Mouse (Mus musculus): ENCODE data around the gene Ugt2a3.
"Not testable (repeated sequence)": the region's sequence is repeated elsewhere in the genome, so short reads cannot be mapped to it uniquely, and the experiment has no call there.

Ugt2a3 gene

DNA sequence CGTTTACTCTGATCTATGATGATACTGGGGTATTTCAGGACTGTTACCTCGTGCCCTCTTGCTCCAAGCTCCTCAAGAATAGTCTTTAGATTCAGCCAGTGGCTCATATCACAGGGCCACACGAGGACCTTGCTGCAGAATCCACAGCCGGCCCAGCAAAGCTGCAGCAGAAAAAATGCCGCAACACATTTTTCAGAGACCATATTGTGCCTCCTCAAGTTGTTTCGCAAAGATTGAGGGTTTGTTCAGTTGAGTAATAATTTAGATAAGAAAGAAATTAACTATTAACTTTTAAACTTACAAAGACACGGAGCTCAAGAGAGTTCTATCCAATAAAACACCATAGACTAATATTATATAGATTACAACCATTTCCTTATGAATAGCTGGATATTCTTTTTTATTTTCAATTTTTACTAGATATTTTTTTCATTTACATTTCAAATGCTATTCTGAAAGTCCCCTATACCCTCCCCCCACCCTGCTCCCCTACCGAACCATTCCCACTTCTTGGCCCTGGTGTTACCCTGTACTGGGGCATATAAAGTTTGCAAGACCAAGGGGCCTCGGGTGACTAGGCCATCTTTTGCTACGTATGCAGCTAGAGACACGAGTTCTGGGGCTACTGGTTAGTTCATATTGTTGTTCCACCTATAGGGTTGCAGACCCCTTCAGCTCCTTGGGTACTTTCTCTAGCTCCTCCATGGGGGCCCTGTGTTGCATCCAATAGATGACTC lies at the start of gene Ugt2a3:
TSS of gene Ugt2a3 (minus strand) at position 235 of the 737 bp plus-strand sequence.
- no peak for DNase-seq (ENCODE audit: low spot score)

DNA sequence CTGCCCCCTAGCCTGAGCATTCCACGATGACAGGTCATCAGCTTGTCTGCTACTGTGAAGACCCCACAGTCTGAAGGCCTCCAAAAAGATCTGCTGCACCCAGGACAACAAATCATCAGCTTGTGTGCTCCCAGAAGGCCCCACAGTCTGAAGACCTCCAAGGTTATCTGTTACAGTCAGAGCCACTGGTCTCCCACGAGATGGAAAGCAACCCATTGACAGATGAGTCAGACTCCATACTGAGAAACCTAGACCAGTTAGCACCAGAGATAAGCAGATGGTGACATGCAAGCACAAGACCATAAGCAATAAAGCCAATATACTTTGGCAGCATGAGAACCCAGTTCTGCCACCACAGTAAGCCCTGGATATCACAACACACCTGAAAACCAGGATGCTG lies 43.2 kb upstream of the Ugt2a3 start:
- no peak for DNase-seq (ENCODE audit: low spot score)

DNA sequence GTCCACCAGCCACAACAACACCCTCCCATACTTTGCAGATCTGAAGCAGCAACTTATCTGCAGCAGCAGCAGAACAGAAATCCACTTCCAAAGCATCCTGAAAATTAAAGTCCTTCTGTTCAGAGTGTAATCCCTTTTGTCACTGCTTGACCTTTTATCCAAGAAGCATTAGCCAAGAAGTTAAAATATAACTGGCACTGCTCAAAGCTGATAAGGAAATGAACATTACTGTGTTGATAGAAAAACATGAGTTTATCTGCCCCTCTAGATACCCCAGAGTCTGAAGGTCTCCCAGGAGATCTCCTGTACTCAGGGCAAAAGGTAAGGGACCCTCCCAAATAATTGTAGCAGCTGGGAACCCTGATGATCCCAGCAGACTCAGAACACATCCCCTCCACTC lies 42.8 kb upstream of the Ugt2a3 start:
- DNase-seq (ENCODE audit: low spot score) = no peak

DNA sequence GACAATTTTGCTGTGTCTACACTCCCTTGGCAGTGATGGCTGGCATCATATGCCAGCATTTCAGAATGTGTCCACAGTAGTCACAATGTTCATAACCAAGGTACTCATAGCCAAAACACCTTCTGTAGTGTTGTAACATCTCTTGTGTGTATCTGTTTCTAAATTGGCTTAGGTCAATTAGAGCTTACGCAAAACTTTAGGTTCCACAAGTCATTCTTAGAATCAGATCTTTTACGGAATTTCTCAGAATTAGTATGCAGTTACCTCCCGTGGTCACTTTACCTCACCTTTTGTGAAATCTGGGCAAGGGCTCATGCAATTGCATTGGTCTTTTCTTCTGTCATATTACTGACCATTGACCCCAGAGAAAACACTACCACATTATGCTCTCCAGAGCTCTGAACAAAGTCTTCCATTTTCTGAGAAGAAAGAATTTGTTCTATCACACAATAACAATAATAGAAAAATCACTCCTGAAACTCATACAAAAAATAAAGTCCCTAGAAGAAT lies 38.9 kb upstream of the Ugt2a3 start:
- no peak for DNase-seq (ENCODE audit: low spot score)

DNA sequence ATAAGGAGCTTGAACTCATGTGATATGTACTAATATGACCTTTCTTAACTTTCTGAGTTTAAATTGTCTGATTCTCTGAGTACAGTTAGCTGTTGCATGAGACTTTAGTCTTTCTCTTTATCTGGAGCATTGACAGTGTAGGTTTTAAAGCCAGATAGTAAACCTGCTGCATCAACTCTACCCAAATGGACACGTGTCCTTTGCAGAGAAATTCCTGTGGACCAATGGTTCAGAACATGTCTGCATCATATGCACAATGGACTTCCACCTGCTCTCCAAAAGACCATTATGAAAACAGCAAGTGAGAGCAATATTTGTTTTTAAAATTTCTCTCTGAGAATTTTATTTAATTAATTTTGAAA lies 36.5 kb upstream of the Ugt2a3 start:
- DNase-seq (ENCODE audit: low spot score) = no peak

DNA sequence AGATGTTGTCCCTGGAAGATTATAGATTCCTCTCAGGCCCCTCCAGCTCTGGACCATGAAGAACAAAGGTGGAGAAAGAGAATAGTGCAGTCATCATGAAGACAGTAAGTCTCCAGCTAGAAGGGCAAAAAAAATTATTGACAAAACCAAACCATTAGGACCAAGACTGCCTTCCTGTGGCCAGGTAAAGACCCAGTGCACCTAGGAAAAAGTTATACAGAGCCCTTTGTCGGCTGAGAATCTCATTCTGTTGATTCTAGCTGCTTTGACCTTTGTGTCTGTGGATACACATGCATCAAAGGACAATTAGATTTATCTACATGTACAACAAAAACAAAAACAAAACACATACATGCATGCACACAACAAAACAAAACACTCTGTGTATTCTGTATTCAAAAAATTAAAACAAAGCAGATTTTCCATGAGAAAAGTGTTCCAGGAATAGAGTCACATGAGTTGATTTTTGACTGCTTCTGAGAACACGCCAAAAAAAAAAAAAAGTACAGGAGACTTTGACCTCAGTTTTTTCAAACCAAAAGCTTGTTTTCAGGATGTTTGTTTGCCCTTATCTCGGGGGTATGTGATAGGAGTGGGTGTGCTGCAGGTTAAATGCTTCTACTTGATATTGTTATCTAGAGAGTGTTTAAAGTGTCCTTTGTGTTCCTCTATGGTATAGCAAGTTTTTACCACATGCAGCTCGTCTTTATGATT lies 36.0 kb upstream of the Ugt2a3 start:
- not testable (repeated sequence) for DNase-seq (ENCODE audit: low spot score)

DNA sequence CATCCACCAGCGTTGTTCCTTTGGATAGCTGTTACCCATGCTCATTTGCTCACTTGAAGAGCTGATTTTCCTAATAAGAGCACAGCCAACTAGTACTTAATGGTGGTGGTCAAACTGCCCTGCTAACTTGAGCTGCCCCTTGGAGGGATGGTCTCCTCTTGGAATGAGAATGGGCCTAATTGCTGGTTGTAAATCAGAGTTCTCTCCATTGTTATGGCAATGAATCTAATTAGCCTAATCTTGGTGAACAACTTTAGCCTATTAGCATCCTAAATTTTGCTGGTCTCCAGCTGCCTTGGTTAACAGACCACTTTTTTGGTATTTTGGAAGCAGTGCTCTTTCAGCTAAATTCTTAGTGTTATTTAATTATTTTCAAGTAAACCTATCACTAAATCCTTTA lies 13.4 kb upstream of the Ugt2a3 start:
- no peak for DNase-seq (ENCODE audit: low spot score)

DNA sequence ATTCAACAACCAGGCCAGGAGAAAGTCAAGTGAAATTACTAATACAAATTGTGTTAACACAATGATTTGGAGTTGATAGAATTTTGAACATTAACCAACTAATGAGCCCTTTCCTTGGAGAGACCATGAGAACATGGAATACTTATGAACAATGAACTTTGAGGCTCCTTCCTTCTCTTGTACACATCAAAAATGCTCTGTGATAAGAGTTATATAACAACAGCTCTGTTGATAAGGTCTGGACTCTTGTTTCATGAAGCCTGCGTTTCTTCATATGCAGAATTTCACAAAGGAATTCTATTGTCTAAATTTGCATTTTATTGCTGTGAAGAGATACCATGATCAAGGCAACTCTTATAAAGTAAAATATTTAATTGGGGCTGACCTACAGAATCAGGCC lies 12.2 kb upstream of the Ugt2a3 start:
- DNase-seq (ENCODE audit: low spot score) = not testable (repeated sequence)

DNA sequence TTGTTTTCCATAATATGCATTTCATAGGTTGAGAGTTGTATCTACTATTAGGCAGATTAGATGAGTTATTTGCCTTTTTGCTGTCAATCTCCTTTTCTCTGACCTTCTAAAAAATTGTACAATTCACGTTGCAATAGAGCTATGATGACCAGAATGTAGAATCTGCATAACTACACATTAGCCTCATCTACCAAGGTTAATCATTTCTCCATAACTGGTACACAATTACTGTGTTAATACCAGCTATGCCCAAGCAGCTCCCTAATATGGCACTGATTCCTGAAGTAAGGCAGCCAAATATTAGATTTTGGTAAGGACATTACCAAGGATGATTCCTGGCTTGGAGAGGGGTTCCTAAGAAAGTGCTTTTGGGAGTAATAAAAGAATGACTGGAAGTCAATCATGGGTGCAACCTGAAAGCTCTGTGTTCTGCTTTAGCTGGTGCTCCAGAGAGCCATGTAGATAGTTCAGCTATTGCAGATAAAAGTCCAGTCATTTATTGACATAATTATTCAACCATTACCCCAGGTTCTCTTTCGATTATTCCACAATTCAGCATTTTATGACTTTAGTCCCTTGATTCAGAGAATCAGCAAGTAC lies 10.6 kb upstream of the Ugt2a3 start:
- DNase-seq (ENCODE audit: low spot score) = not testable (repeated sequence)

DNA sequence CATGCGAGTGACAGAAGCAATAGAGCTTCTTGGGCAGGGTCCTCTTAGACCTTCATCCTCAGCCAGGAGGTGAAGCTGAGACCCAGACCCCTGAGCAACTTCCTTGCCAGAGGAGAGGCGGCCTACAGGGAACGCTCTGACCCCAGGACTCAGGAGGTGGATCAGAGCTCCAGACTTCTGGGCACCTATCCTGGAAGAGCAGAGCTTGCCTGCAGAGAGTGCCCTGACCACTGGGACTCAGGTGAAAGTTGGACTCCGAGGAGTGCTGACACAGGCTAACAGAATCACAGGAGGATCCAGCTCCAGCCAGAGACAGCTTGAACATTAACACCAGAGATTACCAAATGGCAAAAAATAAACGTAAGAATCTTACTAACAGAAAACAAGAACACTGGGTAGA lies 3.5 kb upstream of the Ugt2a3 start:
- DNase-seq (ENCODE audit: low spot score) = no peak

DNA sequence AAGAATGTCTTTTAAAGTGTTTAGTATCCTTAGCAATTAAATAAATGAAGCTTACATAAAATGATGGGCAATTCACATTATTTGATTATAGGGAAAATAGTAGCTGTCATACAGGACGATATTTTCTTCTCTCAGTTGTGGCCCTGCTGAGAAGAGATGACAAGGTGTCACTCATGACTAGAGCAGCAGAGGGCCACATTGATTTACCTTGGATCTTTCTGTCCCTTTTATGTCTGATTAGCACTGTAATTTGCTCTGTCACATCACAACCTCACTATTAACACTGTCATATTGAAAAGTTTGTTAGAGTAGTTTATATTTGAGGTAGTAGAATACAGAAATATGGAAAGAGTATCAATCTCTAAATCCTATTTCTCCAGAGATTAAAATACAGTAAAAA lies 1.8 kb downstream of the Ugt2a3 start:
- no peak for DNase-seq (ENCODE audit: low spot score)

DNA sequence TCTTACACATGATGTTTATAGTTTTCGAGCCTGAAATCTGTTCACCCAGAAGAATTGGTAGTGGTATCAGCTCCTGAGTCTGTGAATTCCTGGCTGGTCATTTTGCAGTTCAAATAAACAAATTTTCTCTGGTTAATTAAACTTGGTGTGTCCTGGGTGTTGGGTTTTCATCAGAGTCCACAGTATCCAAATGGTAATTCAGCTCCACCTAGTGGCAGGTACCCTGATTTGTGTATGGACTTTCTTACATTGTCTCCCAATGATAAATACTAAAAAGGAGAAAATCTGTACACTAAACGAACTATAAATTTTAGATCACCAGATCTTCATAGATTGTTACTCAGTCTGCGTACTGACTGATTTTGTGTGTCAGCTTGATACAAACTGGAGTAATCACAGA lies 3.4 kb downstream of the Ugt2a3 start:
- no peak for DNase-seq (ENCODE audit: low spot score)

DNA sequence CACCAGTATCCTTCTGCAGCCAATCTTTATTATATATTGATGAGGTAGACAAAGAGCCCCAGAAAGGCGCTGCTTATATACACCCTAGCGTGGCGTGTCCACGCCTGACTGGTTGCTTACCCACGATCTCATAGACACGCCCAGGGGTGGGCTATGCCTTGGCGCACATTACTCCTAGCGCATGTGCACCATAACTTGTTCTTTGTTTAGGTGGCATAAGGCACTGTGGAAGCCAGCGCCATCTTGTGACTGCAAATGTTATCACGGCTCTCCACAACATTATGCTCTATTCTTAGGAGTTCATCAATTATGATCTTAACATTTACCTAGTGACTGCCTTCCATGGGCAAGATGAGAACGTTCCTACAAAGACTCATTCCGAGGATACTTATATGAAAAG lies 25.6 kb downstream of the Ugt2a3 start:
- no peak for DNase-seq (ENCODE audit: low spot score)

DNA sequence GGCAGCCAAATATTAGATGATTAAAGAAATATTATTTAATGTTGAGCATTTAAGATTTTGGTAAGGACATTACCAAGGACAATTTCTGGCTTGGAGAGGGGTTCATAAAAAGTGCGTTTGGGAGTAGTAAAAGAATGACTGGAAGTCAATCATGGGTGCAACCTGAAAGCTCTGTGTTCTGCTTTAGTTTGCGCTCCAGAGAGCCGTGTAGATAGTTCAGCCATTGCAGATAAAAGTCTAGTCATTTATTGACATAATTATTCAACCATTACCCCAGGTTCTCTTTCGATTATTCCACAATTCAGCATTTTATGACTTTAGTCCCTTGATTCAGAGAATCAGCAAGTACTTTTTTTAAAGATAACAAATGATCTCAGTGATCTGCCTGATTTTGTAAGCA lies 50.8 kb downstream of the Ugt2a3 start:
- not testable (repeated sequence) for DNase-seq (ENCODE audit: low spot score)

DNA sequence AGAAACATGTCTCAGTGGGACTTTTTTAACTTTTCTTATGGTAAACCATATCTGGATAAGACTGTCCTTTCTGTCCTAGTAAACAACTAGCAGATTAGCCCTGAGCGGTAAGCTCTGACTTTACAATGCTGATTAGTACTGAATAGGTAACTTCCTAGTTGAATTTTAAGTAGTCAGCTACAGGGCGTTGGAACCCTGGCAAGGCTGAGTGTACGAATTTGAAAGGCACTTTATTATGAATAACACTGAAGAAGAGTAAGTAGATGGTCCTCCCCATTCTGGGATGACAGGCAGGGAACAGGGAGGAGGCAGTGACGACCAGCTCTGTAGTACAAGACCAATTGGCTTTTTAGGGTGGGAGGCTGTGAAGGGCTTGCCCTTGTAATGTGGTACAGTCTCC lies 61.0 kb downstream of the Ugt2a3 start:
- DNase-seq (ENCODE audit: low spot score) = not testable (repeated sequence)

DNA sequence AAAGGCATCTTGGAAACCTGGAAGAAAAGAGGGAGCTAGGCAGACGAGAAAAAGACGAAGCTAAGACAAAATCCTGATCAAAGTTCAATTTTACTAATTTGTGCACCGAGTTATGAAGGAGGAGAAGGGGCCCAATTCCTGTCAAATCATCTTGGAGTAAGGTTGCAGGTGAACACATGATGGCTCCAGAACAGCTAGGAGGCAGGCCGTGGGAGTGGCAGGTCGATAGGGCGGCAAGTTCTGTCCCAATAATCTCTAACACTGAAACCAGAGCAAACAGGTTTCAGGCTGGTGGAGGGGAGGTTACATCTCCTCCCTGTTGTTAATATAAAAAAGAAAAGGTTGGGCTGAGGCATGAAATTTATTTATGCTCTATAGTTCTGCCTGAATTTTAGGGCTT lies 61.4 kb downstream of the Ugt2a3 start:
- DNase-seq (ENCODE audit: low spot score) = no peak
